Mouse (Mus musculus) liver (tissue): ENCODE measurements around the gene Fcamr.

Source experiments
- DNase-seq: peaks from one replicate; pipeline ENCODE4 v3.0.0-alpha.2; 2020; ENCODE audit warnings: mixed read lengths

Gene Fcamr

DNA sequence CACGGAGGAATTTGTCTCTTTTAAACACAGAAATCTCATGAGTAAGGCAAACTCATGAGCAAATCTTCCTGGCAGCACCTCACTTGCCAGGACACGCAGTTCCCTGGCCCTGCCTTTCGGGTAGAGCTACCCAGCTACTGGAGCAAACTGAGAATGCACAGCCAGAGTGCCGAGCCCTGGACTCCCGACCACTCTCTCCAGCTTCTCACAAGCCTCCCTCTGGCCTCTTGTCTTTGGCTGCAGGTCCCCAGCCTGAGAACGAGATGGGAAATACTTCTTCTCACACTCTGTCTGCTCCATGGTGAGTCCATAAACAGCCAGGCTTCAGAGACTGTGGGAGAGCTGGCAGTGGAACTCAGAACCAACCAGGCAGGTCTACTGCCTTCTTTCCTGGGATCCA lies 2.3 kb downstream of the Fcamr start:
- no peak for DNase-seq

DNA sequence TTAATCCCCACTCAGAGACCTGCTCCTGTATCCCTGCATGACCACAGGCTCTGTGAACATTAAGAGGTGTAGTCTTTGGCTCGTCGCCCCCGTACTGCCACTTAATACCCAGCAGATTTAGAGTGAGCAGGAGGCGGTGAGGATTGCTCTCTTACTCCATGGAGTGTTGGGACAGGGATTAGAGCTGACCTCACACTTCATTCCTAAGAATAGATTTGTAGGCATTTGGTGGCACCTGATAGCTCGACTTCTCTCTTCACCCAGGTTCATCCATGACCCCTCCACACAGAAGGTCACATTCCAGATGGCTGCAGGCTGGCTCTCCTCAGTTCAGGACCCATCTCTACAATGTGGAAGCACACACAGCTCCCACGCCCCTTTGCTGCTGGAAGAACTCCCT lies 3.6 kb downstream of the Fcamr start:
- DNase-seq = no peak

DNA sequence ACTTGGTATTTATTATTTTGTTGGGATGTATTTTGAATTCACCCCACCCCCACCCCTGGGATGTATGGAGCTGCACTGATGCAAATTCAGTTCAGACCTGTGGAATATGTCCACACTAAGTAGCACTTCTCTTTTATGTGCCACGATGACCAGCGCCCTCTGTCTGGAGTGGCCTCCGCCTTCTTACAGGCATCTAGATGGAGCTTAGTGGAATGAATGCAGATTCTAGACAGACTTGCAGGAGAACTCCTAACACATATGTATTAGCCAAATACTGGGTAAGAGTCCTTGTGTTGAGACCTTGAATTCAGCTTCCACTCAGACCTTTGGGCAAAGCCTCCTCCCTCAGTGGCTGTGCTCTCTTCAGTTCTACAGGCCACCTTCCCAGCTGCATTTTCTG lies 10.2 kb downstream of the Fcamr start:
- DNase-seq = no peak

DNA sequence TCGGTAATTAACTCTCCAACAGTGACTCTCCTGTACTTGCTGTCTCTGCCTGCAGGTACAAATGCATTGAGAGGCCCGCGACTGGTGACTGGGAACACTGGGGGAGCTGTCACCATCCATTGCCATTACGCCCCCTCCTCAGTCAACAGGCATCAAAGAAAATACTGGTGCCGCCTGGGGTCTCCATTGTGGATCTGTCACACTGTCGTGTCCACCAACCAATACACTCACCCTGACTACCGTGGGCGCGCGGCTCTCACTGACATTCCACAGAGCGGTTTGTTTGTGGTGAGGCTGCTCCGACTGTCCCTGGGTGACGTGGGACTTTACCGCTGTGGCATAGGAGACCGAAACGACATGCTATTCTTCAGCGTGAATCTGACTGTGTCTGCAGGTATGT lies 10.6 kb downstream of the Fcamr start:
- no peak for DNase-seq

DNA sequence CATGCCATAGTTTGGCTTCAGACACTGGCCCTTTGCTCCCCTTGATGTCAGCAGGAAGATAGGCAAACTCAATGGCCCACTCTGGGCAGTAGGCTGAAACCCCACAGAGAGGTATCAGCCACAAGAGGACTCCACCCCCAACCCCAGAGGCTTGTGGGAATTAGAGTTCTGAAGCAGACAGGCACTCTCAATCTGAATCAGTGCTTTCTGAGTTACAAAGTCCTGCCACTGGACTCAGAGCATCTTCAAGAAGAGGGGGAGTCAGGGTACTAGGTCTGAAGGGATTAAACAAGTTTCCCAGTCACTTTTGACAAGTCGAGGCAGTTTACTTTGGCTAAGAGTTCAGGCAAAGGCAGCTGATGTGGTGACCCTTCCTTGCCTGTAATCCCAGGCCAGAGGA lies 19.0 kb downstream of the Fcamr start:
- DNase-seq = no peak

DNA sequence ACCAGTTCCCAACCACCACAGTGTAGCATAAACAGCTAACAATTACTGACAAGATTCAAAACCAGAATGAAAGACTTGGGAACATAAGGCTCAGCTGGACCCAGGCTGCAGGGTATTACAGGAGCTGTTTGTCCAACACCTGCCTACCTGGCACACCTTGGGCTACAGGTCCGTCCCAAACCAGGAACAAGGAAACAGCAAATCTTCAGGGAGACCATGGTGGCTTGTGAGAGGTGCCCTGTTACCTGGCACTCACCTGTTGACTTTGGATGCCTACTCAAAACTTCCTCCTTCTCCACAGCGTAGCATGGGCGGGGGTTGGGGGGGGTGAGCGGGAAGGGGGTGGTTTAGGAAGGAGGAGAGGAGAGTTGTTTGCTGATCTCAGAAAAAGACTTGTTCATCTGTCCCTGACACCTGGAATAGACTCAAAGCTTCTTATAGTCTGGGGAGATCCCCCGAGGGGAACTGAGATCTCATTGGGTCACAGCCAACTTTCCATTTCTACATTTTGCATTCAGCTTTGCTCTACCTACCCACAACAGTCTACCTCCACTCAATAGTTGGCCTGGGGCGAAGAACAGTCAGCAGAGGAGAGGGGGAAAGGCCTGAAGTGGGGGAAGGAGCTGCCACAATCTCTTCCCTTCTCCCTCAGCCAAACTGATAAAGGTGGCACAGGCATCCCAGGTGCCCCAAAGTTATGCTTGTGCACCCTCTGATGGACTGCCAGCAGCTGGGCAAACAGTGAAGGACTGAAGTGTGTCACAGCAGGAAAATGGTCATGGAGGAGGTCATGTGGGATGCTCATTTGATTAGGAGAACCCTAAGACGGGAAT lies 19.8 kb downstream of the Fcamr start:
- no peak for DNase-seq

DNA sequence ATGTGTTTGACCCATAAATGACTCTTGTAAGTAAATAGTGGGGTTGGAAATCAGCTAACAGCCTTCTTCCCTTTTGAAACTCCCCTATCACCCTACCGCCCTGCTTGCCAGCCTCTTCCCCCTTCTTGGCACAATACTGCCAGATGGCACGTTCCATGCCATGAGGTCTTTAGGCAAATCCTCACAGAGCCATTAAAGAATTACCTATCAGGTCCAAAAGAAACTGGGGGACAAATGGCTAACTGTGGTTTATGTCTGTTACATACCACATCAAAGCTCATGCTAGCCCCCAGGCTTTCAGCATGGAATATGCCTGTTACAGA lies 20.4 kb downstream of the Fcamr start:
- DNase-seq = no peak

DNA sequence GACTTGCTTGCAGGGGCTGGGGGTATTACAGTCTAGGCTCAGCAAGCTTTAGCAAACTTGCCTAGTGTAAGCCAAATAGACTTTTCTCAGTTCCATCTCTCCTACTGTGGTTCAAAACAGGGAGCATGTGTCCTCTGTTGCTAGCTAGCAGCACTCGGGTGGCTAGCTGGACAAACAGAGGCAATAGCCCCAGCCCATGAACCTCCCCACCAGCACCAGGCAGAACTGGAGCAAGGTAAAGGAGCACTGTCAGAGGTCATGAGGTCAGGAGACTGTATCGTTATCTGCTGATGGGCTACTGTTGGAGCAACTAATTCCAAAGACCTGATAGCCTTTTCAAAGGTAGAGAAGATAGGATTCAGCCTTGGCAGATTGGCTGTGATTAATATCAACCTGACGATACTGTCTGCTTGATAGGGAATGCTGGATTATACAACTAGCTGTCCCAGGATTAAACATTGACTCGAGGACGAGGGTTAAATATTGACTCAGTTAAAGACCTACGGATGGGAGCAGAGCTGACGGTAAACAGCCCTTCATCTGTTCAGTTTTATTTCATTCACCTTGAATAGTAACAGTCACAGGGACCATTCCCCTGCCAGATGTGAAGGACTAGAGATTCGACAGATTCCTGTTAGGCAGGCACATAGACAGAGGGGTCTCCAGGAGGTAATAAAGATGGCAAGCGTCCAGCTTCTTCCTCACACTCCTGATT lies 21.4 kb downstream of the Fcamr start:
- peak; percentile 22 for DNase-seq

DNA sequence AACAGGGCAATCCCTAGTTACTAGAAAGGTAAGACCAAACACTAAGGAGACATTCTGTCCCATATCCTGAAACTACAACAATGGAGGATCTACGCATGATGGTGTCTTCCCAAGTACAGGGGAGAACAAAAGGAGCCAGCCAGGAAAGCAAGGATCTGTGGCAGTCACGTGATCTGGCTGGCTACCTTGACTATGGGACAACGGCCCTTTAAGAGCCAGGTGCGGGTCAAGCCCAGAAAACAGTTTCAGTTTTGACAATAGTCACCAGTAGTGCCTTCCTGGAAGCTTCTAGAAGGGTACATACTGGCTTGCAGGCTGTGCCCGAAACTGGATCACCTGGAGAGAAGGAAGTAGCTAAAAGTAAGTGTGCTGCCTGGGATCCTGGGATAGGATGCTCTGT lies 25.7 kb downstream of the Fcamr start, which contains the start of gene Pigr:
TSS of gene Pigr (plus strand) at position 237 of the 400 bp plus-strand sequence.
- DNase-seq = no peak

DNA sequence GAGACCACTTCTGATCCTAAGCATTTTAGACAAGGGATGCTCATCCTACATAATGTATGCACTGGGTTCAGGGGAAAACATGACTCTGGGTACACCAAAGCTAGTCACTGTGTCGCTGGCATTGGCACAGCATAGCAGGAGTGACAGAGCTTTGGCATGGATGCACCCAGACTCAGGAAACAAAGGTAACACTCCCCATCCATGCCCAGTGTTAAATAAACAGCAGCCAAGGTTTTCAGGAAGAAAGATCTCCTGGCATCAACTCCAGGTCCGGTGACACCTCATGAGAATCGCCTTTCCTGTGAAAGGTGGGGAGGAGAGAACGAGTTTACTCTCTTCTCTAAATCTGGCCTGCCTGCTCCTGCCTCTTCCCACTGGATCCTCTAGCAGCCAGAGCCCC lies 28.0 kb downstream of the Fcamr start:
- no peak for DNase-seq

DNA sequence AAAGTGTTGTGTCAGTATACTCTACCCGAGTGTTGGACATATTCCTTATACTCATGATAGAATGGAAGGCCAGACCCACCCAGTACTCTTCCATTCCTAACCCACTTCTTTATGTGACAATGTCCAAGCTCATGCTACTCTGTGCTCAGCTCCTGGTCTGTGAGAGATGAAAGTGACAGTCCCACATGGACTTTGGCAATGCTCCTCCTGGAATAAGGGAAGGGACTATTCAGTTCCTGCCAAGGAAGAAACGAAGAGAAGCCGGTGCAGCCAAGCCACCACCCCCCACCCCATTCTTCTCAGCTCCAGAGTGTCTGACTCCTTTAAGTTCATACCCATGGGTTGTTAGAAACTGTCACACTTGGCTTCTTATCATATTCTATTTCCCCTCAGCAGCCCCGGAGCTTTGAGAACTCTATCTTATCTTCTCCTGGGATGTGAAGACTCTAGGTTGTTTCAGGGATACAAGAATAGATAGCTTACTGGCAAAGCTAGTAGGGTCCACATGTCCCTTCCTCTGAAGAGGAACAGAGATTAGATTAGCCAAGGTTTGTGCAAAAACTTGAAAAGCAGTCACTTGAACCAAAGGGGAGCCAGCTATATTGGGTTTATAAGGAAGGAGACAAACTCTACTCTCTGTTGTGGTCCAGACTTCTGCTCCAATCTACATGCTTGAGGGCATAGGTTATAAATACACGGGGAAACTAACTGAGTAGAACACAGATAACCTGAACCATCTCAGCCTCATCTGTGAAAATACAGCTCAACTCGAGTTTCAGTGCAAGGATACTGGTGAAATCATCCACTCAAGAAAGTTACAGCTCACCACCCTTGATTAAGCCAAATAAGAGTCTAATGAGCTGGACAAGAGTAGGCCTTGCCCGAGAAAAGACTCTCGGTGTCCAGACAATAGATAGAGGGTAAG lies 29.5 kb downstream of the Fcamr start:
- no peak for DNase-seq

DNA sequence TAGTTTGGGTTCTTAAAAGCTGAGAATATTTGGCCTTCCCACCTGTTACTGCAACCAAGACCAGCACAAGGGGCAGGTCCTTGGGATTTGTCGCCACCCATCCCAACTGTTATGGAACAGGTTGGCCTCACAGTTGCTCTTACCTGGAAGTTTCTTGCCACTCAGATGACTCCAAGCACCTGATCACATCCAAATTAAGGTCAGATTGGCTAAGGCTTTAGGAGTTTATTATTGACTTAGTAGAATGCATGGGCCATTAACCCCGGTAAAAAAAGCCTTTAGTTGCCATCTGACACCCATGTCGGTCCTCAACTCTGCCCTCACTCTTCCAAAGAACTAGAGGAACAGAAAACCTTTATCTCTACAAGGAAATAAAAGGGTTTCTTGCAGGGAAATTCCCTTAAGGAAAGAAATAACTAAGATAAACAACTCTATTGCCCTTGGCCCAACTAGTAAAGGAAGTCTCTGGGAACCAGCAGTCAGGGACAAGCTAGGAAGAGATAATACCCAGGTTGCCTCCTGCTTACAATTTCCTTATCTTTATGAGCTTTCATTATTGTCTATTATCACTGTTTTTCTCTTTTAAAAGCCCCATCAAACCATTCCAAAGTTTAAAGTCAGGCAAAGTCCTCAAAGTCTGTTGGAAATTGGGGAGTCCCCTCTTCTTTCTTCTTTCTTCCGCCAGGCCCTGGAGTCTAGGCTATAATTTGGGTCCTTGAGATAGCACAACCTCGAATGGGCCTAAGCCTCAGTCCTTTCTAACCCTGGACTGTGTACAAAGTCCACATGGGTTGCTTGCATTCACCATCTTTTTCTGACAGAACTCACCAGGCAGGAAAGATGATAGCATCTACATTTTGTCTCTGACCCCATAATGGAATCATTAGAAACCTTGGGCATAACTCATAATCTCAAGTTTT lies 31.8 kb downstream of the Fcamr start:
- DNase-seq = no peak

DNA sequence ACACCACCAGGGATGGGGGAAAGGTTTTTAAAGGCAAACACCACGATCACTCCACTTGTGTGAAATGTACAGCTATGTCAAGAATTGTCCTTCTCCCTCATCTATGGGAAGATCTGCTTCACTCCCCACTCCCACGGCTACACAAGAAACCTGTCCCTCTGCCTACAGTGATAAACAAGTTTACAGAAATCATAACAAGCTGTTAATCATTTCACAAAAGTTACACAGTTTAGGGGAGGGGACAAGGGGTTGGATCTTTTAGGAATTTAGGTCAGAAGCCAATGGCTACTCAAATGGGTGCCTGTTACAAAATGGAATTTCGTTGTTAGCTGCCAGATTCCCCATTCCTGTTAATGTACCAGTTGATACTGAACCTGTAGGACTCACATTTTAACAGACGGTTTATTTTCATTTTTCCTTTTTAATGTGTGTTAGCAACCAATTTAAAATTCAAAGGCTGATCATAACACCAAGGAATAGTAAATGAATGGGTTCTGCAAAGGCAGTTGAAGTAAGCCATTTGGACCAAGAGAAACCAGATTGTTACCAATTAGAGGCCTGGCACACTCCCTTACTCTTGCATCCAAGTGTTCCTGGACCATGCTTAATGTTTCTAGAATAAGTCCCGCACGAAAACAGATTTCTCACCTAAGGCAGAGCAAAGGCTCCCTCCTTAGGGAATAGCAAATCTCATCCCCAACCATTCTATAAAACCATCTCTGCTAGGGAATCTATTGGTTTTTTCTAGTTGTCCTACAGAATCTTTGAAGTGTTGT lies 34.6 kb downstream of the Fcamr start:
- no peak for DNase-seq

DNA sequence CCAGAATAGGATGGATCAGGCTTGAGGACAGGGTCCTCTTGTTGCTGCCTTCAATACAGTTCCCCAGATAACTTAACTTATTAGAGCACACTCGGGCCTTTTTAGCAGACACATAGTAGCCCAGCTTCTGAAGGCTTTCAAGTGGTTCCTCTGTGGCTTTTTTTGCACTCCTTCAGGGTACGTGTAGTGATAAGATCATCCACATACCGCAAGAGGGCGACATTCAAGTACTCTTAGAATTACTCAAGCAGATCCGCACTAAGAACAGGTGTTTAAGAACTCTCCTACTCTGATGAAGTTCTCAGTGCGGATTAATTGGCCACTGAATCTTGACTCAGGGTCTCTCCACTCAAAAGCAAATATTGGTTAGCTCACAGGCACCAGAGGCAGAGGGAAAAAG lies 37.6 kb downstream of the Fcamr start:
- DNase-seq = no peak

DNA sequence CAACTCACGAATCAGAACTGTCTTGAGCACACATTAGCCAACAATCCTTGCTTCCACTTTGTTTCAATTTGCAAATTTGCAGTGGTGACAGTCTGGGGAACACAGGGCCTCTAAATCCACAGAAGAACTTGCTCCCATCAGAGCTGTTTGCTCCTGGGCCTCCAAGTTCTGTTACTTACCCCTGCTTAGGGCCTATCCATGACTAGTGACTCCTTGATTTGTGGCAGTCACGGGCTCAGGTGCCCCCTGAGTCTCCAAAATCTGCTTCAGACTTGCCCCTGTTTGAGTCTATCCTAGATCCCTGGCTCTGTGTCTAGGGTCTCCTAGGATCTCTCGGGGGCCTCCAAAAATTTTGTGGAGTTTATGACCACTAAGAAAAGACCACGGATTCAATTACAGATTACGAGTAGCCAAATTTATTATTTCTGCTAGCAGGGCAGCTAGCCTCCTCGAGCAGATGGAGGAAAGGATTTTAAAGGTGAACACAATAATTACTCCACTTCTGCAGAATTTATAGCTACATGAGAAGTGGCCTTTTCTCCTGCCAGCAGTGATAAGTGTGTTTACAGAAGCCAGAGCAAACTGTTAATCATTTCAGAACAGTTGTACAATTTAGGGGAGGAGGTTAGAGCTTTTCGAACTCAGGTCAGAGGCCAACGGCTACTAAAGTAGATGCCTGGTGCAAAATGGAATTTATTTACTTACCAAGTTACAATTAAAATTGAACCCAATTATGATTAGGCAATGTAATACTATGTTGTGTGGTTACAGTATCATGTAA lies 40.1 kb downstream of the Fcamr start:
- no peak for DNase-seq

DNA sequence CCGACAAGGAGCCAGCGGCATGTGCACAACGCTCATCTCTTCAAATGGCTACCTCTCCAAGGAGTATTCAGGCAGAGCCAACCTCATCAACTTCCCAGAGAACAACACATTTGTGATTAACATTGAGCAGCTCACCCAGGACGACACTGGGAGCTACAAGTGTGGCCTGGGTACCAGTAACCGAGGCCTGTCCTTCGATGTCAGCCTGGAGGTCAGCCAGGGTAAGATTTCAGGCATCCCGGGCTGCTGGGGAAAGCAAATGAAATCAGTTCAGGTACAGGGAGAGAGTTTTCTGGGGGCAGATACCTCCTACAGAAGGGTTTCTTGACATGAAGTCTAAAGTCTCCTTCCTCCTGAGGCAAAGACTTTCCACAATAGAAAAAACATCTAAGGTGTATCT lies 40.9 kb downstream of the Fcamr start:
- no peak for DNase-seq

DNA sequence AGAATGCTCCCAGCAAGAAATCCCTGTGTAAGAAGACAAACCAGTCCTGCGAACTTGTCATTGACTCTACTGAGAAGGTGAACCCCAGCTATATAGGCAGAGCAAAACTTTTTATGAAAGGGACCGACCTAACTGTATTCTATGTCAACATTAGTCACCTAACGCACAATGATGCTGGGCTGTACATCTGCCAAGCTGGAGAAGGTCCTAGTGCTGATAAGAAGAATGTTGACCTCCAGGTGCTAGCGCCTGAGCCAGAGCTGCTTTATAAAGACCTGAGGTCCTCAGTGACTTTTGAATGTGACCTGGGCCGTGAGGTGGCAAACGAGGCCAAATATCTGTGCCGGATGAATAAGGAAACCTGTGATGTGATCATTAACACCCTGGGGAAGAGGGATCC lies 43.8 kb downstream of the Fcamr start:
- no peak for DNase-seq

DNA sequence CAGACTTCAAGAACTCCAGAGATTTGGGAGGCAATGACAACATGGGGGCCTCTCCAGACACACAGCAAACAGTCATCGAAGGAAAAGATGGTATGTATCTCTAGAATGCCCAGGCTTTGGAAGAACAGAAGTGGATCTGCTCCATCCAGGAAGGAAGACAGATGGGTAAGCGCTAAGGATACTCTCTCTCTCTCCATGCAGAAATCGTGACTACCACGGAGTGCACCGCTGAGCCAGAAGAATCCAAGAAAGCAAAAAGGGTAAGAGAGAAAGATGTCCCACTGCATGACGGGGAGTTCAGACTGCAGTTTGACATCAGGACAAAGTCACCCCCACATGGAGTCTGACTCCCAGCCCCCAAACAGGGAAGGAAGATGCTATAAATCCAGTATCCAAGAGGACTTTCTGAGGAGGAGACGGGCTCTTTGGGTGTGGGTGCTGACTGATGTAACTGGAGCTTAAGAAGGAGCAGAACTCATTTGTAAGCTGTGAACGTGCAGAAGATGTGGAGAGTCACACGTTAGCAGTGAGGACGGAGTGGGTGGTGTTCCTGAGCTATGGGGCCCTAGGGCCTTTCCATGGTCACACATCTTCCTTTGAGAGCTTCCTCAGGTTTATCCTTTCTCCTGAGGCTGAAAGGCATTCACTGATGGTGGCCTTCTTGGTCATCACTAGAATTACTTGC lies 49.0 kb downstream of the Fcamr start:
- DNase-seq = no peak

DNA sequence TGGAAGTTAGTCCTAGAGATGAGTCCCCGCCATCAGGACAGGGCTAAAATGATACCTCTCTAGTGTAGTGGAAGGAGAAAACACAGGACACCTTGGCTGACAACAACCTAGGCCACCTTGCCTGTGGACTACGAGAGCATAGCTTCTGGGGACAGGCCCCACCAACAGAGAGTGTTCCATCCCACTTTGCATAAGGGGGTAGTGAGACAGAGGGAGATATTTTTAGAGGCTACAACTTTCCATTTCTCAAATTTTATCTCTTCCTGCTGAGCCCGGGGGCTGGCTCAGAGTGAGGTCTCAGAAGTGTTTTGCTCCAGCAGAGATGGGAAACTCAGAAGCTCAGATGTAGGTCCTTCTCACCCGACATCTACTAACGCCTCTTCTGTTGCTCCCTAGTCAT lies 49.7 kb downstream of the Fcamr start:
- DNase-seq = no peak

DNA sequence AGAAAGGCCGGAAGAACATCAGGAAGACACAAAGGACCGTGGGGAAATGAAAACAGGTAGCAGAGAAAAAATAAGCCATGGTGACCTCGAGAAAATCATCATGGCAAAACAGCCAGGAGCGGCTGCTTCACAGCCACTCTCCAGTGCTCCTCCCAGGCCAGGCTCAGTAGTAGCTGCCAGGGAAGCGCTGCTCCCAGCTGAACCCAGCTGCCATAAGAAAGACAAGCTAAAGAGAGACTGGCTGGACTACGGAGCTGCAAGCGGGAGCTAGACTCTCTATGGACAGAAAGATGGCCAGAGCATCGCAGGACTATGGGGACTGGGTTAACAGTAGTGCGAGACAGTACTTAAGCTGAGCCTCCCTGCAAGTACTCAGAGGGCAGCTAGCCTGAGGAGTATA lies 54.1 kb downstream of the Fcamr start:
- DNase-seq = no peak
